Mouse (Mus musculus) MEL (cell line): ENCODE measurements around the gene Enthd1.

ENCODE experiments used
- CTCF ChIP-seq, 3 experiments: IDR thresholded peaks in 2 of 3; conservative IDR thresholded peaks in 1 of 3; 2 replicates each; pipeline ENCODE4 v1.5.1; 2011 to 2012; ENCODE audit warnings: low read length in 3 of 3, low read depth in 2 of 3, mild to moderate bottlenecking in 2 of 3, improper control_type of control experiment in 1 of 3, inconsistent platforms in 1 of 3, mixed read lengths in 1 of 3, moderate library complexity in 1 of 3; ENCODE audit not compliant: control insufficient read depth in 1 of 3, insufficient read depth in 1 of 3, poor library complexity in 1 of 3, severe bottlenecking in 1 of 3
- EP300 ChIP-seq, 2 experiments: IDR thresholded peaks; 2 replicates each; pipeline ENCODE4 v1.6.1; 2011; ENCODE audit warnings: improper control_type of control experiment in 2 of 2, low read length in 2 of 2, low read depth in 1 of 2, mild to moderate bottlenecking in 1 of 2
- MAX ChIP-seq: IDR thresholded peaks from 2 replicates; pipeline ENCODE4 v1.6.1; 2011; ENCODE audit warnings: low read length, improper control_type of control experiment
- MAZ ChIP-seq: IDR thresholded peaks from 2 replicates; pipeline ENCODE4 v1.6.1; 2012; ENCODE audit warnings: low read depth, mild to moderate bottlenecking, inconsistent platforms, low read length, improper control_type of control experiment
- MXI1 ChIP-seq: IDR thresholded peaks from 2 replicates; pipeline ENCODE4 v1.6.1; 2011; ENCODE audit warnings: mild to moderate bottlenecking, low read depth, low read length, improper control_type of control experiment
- NELFE ChIP-seq: IDR thresholded peaks from 2 replicates; pipeline ENCODE4 v1.6.1; 2011; ENCODE audit warnings: low read depth, low read length, improper control_type of control experiment
- POLR2A ChIP-seq, 2 experiments: IDR thresholded peaks; 2 replicates each; pipeline ENCODE4 v1.6.1; 2011 to 2012; ENCODE audit warnings: low read length in 2 of 2, mild to moderate bottlenecking in 2 of 2, control low read depth in 1 of 2, improper control_type of control experiment in 1 of 2, low read depth in 1 of 2, moderate library complexity in 1 of 2; ENCODE audit not compliant: control insufficient read depth in 1 of 2, insufficient read depth in 1 of 2, poor library complexity in 1 of 2
- POLR2AphosphoS2 ChIP-seq: IDR thresholded peaks from 2 replicates; pipeline ENCODE4 v1.6.1; 2011; ENCODE audit warnings: low read length, improper control_type of control experiment
- SMC3 ChIP-seq: IDR thresholded peaks from 2 replicates; pipeline ENCODE4 v1.6.1; 2011; ENCODE audit warnings: low read depth, low read length, improper control_type of control experiment
- TBP ChIP-seq: IDR thresholded peaks from 2 replicates; pipeline ENCODE4 v1.8.0; 2011; ENCODE audit warnings: low read depth, low read length, improper control_type of control experiment
- UBTF ChIP-seq: IDR thresholded peaks from 2 replicates; pipeline ENCODE4 v1.6.1; 2012; ENCODE audit warnings: low read depth, mild to moderate bottlenecking, inconsistent platforms, low read length, improper control_type of control experiment, moderate library complexity, borderline replicate concordance; ENCODE audit not compliant: insufficient read depth
- ZMIZ1 ChIP-seq: IDR thresholded peaks from 2 replicates; pipeline ENCODE4 v1.6.1; 2012; ENCODE audit warnings: low read depth, mild to moderate bottlenecking, inconsistent platforms, low read length, improper control_type of control experiment, moderate library complexity

GRCm38 (mm10) chr15:80569205-80569604 is 4.2 kb upstream of the Enthd1 start:
- TF ChIP-seq EP300 (IDR thresholded peaks at IDR 0.05; ENCODE audit: low read depth in 1 of 2, low read length in 2 of 2), result no peak
- no peak for TF ChIP-seq POLR2A (IDR thresholded peaks at IDR 0.05; ENCODE audit: control insufficient read depth in 1 of 2, insufficient read depth in 1 of 2, low read depth in 1 of 2, low read length in 2 of 2, poor library complexity in 1 of 2)
- TF ChIP-seq CTCF (IDR thresholded peaks at IDR 0.05 in 2 of 3, conservative IDR thresholded peaks at IDR 0.05 in 1 of 3; ENCODE audit: control insufficient read depth in 1 of 3, insufficient read depth in 1 of 3, low read depth in 2 of 3, low read length in 3 of 3, poor library complexity in 1 of 3, severe bottlenecking in 1 of 3), result no peak
- no peak for TF ChIP-seq TBP
- TF ChIP-seq NELFE, result no peak
- TF ChIP-seq SMC3, result no peak
- no peak for TF ChIP-seq MAZ
- TF ChIP-seq POLR2AphosphoS2, result no peak
- no peak for TF ChIP-seq ZMIZ1
- TF ChIP-seq MXI1, result no peak
- no peak for TF ChIP-seq UBTF
- TF ChIP-seq MAX, result no peak
